Mouse (Mus musculus): ENCODE results near the gene Sel1l3.

Gene Sel1l3

GRCm38 (mm10) chr5:53212782-53213710, 681 bp downstream of the Sel1l3 start:
- no peak for DNase-seq (ENCODE audit: low read depth, low spot score)

GRCm38 (mm10) chr5:53212087-53212781, 1.5 kb downstream of the Sel1l3 start:
- DNase-seq (ENCODE audit: low read depth, low spot score): no peak

- DNase-seq (ENCODE audit: low read depth, low spot score): no peak
These were observed 2.5 kb downstream of the Sel1l3 start for GRCm38 (mm10) chr5:53211241-53211640.

- DNase-seq (ENCODE audit: low read depth, low spot score): no peak
These were observed 3.2 kb downstream of the Sel1l3 start for GRCm38 (mm10) chr5:53210481-53210880.

- DNase-seq (ENCODE audit: low read depth, low spot score): no peak
These were observed 4.0 kb downstream of the Sel1l3 start for GRCm38 (mm10) chr5:53209773-53210172.

- DNase-seq (ENCODE audit: low read depth, low spot score): no peak
These were observed 5.0 kb downstream of the Sel1l3 start for GRCm38 (mm10) chr5:53208731-53209130.

GRCm38 (mm10) chr5:53206575-53206974, 7.2 kb downstream of the Sel1l3 start:
- DNase-seq (ENCODE audit: low read depth, low spot score): no peak

GRCm38 (mm10) chr5:53202748-53203147, 11.0 kb downstream of the Sel1l3 start:
- no peak for DNase-seq (ENCODE audit: low read depth, low spot score)

- DNase-seq (ENCODE audit: low read depth, low spot score): no peak
These were observed 12.9 kb downstream of the Sel1l3 start for GRCm38 (mm10) chr5:53200825-53201224.

GRCm38 (mm10) chr5:53198408-53198807, 15.3 kb downstream of the Sel1l3 start:
- no peak for DNase-seq (ENCODE audit: low read depth, low spot score)

- DNase-seq (ENCODE audit: low read depth, low spot score): no peak
These were observed 17.2 kb downstream of the Sel1l3 start for GRCm38 (mm10) chr5:53196387-53197088.

GRCm38 (mm10) chr5:53194841-53195240, 18.9 kb downstream of the Sel1l3 start:
- DNase-seq (ENCODE audit: low read depth, low spot score): no peak

- no peak for DNase-seq (ENCODE audit: low read depth, low spot score)
These were observed 19.3 kb downstream of the Sel1l3 start for GRCm38 (mm10) chr5:53194421-53194820.

- no peak for DNase-seq (ENCODE audit: low read depth, low spot score)
These were observed 20.4 kb downstream of the Sel1l3 start for GRCm38 (mm10) chr5:53193092-53194030.

GRCm38 (mm10) chr5:53188608-53189007, 25.1 kb downstream of the Sel1l3 start:
- DNase-seq (ENCODE audit: low read depth, low spot score): no peak

GRCm38 (mm10) chr5:53187245-53187644, 26.5 kb downstream of the Sel1l3 start:
- DNase-seq (ENCODE audit: low read depth, low spot score): no peak

GRCm38 (mm10) chr5:53185803-53186202, 27.9 kb downstream of the Sel1l3 start:
- DNase-seq (ENCODE audit: low read depth, low spot score): no peak

- DNase-seq (ENCODE audit: low read depth, low spot score): no peak
These were observed 33.8 kb downstream of the Sel1l3 start for GRCm38 (mm10) chr5:53179965-53180364.

GRCm38 (mm10) chr5:53176703-53177102, 37.0 kb downstream of the Sel1l3 start:
- no peak for DNase-seq (ENCODE audit: low read depth, low spot score)

GRCm38 (mm10) chr5:53176075-53176474, 37.7 kb downstream of the Sel1l3 start:
- DNase-seq (ENCODE audit: low read depth, low spot score): no peak

GRCm38 (mm10) chr5:53175195-53175594, 38.5 kb downstream of the Sel1l3 start:
- no peak for DNase-seq (ENCODE audit: low read depth, low spot score)
